Mouse (Mus musculus): ENCODE measurements around the gene Trip6. TPM values are rescaled to one million over a fixed set of nuclear protein-coding genes. Genes with fewer than 3 reads are reported as not detected.

The Trip6 gene
- polyA plus RNA-seq, 1 experiment = 0.54 TPM

DNA sequence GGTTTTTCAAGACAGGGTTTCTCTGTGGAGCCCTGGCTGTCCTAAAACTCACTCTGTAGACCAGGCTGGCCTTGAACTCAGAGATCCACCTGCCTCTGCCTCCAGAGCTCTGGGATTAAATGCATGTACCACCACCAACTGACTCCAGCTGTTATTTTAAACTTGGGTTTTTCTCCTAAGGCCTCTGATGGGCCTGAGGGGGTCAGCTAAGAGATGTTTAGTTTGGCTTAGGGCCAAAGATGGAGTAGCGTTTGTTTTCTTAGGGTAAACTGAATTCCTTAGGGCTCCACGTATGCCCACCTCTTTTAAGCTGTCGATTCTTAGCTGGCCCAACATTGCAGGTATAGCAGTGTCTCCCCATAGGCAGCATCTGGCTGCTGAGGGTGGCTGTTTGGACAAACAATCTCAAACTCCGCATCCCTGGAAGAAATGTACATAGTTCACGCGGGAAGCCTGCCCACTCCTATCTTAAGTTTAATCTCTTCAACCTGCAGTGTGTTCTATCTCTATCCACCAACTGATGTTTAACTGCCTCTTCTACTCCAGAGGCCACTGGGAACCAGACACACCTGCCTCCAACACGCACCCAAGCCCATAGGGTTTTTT lies 28.3 kb upstream of the Trip6 start:
- H3K36me3 ChIP-seq (ENCODE audit: control insufficient read depth) = no peaks in the 10 kb centered on the region
- no peak for TF ChIP-seq GATA1 (IDR thresholded peaks at IDR 0.05; ENCODE audit: low read length)
- no peak for TF ChIP-seq TAL1 (IDR thresholded peaks at IDR 0.05; ENCODE audit: low read length)
- no peak overlapping the region for H3K4me3 ChIP-seq (replicated peaks)
- peaks cover 25% of the 10 kb centered on the region for H3K4me1 ChIP-seq (ENCODE audit: control insufficient read depth)
- H3K9me3 ChIP-seq (ENCODE audit: control insufficient read depth, low read length) = no peaks in the 10 kb centered on the region
- H3K27me3 ChIP-seq (ENCODE audit: control insufficient read depth) = peaks cover 22% of the 10 kb centered on the region

DNA sequence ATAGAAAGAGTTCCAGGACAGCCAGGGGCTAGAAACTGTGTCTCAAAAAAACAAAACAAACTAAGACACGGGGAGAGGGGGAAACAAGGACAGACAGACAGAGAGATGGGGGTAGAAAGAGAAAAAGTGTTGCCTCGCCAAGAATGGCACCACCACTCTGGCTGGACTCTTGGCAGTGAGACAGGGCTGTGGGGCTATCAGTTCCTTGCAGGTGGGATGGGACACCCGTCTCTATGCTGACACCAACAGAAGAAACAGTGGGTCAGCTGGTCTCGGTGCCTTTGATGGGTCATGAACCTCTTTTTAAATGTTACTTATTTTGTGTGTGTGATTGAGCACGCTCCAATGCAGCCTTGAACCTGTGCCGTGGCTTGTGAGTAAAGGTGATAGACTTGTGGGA lies 26.0 kb upstream of the Trip6 start:
- no peak for TF ChIP-seq GATA1 (IDR thresholded peaks at IDR 0.05; ENCODE audit: low read length)
- TF ChIP-seq TAL1 (IDR thresholded peaks at IDR 0.05; ENCODE audit: low read length) = no peak
- H3K9me3 ChIP-seq (ENCODE audit: control insufficient read depth, low read length) = no peaks in the 10 kb centered on the region
- no peak overlapping the region for H3K4me3 ChIP-seq (replicated peaks)
- H3K4me1 ChIP-seq (ENCODE audit: control insufficient read depth) = peaks cover 33% of the 10 kb centered on the region
- no peaks in the 10 kb centered on the region for H3K36me3 ChIP-seq (ENCODE audit: control insufficient read depth)
- H3K27me3 ChIP-seq (ENCODE audit: control insufficient read depth) = peaks cover 19% of the 10 kb centered on the region

DNA sequence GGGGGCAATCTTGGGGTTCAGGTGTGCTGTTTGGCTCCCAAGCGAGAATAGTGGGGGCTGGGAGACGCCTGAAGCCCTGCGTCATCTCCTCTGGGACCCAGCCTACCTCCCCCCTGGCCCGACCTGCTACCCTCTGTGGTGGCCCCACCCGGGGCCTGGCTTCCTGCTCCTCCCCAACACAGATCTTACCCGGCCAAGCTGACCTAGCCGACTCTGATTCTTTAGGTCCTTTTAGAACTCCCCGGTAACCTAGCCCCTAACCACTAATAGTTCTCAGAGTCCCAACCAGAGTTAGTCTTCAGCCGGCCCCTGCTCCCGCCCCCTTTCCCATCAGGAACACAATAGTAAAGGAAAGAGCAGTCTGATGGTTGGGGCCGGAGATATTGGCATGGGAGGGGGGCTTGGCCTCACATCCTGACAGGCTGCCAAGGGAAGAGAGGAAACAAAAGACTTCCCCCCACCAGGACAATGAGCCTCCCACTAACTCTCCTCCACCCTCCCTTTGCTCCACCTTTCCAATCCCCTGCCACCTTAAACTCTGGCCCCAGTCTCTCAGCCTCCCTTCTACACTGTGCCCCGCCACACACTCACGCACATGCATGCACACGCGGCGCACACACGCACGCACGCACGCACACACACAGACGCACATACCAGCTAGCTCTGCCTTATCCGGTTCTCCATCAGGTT lies 25.2 kb upstream of the Trip6 start:
- TF ChIP-seq GATA1 (IDR thresholded peaks at IDR 0.05; ENCODE audit: low read length) (no peak), TAL1 (IDR thresholded peaks at IDR 0.05; ENCODE audit: low read length) (no peak; the same call in 2 of the 3 replicates)
- H3K4me1 ChIP-seq (ENCODE audit: control insufficient read depth) = peaks cover 33% of the 10 kb centered on the region
- no peaks in the 10 kb centered on the region for H3K36me3 ChIP-seq (ENCODE audit: control insufficient read depth)
- H3K4me3 ChIP-seq (replicated peaks) = peak overlapping the region; percentile 59
- H3K9me3 ChIP-seq (ENCODE audit: control insufficient read depth, low read length) = no peaks in the 10 kb centered on the region
- peaks cover 19% of the 10 kb centered on the region for H3K27me3 ChIP-seq (ENCODE audit: control insufficient read depth)

DNA sequence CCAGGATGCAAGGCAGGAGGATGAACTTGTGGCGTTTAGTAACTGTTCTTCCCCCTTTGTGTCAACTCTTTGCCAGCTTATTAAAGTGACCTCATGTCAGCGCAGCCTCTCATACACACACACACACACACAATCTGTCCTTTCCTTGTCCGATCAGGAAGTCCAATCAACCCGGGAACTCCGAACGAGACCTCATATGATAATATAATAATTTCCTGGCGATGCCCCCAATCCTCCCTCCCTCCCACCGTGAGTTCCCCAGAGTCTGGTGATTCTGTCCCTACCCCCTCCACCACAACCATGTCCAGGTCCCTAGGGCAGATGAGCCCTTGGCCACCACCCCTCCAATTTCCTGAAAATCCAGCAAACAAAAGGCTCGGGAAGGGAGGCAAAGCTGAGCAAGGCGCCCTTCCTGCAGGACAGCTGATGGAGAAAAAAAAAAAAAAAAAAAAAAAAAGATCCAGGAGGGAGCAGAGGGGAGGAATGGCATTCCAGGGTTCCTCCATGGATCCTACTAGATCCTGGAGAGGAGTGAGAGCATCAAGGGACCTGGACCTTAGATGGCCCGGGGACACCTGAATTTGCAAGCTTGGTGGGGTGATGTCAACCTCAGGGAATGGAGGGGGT lies 24.6 kb upstream of the Trip6 start:
- H3K9me3 ChIP-seq (ENCODE audit: control insufficient read depth, low read length) = no peaks in the 10 kb centered on the region

DNA sequence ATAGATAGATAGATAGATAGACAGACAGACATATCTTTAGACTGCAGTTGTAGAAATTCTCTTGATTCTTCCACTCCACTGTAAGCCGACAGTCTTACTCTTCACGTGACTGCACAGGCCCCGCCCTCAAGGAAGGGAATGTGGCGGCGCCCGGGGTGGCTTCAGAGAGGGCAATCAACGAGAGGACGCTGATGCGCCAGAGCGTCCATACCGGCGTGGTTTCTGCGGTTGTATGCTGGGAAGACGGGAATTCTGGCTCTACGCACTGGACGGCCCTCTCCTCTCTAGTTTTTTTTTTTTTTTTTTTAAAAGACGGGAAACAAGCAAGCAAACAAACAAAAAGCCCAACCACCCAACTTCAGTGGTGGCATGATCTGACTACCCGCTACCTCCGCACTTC lies 24.1 kb upstream of the Trip6 start:
- peak overlapping the region; percentile 59 for H3K4me3 ChIP-seq (replicated peaks)
- H3K27me3 ChIP-seq (ENCODE audit: control insufficient read depth) = peaks cover 19% of the 10 kb centered on the region
- no peaks in the 10 kb centered on the region for H3K9me3 ChIP-seq (ENCODE audit: control insufficient read depth, low read length)
- H3K4me1 ChIP-seq (ENCODE audit: control insufficient read depth) = peaks cover 43% of the 10 kb centered on the region
- H3K36me3 ChIP-seq (ENCODE audit: control insufficient read depth) = no peaks in the 10 kb centered on the region
- TF ChIP-seq GATA1 (IDR thresholded peaks at IDR 0.05; ENCODE audit: low read length) = no peak
- no peak for TF ChIP-seq TAL1 (IDR thresholded peaks at IDR 0.05; ENCODE audit: low read length)

More for the DNA sequence above, 24.6 kb upstream of the Trip6 start:
- Histone ChIP-seq H3K36me3 (ENCODE audit: control insufficient read depth) (no peaks in the 10 kb centered on the region), H3K27me3 (ENCODE audit: control insufficient read depth) (peaks cover 19% of the 10 kb centered on the region), H3K4me1 (ENCODE audit: control insufficient read depth) (peaks cover 38% of the 10 kb centered on the region), H3K4me3 (replicated peaks) (peak overlapping the region; percentile 59)
- TF ChIP-seq GATA1 (IDR thresholded peaks at IDR 0.05; ENCODE audit: low read length) (no peak), TAL1 (IDR thresholded peaks at IDR 0.05; ENCODE audit: low read length) (no peak; the same call in 2 of the 3 replicates)

DNA sequence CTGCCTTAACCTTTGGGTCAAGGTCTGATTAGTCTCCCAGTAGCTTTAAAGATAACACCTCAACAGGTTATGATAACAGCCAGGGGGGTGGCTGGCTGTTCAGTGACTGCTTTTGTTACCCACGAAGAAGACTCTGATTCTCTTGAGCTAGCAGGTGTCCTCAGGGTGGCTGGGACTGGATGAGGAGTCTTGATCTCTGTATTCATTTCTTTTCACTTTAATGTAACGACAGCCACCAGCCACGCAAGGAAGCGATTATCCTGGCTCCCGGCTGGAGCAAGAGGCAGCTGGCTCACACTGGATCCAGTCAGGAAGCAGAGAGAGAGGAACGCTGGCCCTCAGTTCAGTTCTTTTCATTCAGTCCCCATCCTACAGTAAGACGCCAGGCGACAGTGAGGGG lies 23.0 kb upstream of the Trip6 start:
- Histone ChIP-seq H3K27me3 (ENCODE audit: control insufficient read depth) (peaks cover 19% of the 10 kb centered on the region), H3K4me3 (replicated peaks) (no peak overlapping the region), H3K4me1 (ENCODE audit: control insufficient read depth) (peaks cover 49% of the 10 kb centered on the region), H3K36me3 (ENCODE audit: control insufficient read depth) (no peaks in the 10 kb centered on the region), H3K9me3 (ENCODE audit: control insufficient read depth, low read length) (no peaks in the 10 kb centered on the region)
- no peak for TF ChIP-seq GATA1 (IDR thresholded peaks at IDR 0.05; ENCODE audit: low read length)
- TF ChIP-seq TAL1 (IDR thresholded peaks at IDR 0.05; ENCODE audit: low read length) = no peak

DNA sequence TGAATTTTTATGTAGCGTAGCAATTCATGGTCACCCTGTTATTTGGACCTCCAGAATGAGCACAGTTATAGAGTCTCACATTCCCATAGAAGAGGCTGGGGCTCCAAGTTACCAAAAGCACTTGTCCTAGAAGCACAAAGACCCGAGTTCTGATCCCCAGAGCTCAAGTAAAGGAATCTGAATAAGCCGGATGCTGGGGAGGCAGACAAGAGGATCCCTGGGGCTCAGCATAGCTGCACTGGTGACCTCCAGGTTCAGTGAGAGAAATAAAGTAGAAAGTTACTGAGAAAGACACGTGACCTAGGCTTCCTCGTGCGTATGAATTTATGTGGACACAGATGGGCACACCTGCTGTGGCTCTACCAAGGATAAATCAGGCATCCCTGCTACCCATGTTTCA lies 20.9 kb upstream of the Trip6 start:
- Histone ChIP-seq H3K4me1 (ENCODE audit: control insufficient read depth) (peaks cover 48% of the 10 kb centered on the region), H3K9me3 (ENCODE audit: control insufficient read depth, low read length) (no peaks in the 10 kb centered on the region), H3K36me3 (ENCODE audit: control insufficient read depth) (no peaks in the 10 kb centered on the region), H3K4me3 (replicated peaks) (no peak overlapping the region), H3K27me3 (ENCODE audit: control insufficient read depth) (peaks cover 16% of the 10 kb centered on the region)
- TF ChIP-seq TAL1 (IDR thresholded peaks at IDR 0.05; ENCODE audit: low read length) (no peak), GATA1 (IDR thresholded peaks at IDR 0.05; ENCODE audit: low read length) (no peak)

DNA sequence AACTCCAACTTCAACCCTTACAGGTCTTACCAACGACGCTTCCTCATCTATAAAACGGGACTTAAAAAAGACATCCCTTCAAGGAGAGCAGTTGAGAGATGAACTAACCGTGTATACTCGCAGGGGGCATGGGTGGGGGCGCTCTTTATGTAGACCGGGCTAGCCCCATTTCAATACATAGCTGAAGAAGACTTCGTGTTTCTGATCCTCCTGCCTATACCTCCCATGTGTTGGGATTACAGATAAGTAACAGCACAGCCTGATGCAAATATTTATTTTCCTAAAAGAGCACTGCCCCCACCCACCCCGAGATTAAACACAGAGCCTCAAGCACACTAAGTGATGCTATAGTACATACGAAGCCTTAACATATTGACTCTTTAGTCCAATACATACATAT lies 20.1 kb upstream of the Trip6 start:
- Histone ChIP-seq H3K4me1 (ENCODE audit: control insufficient read depth) (peaks cover 43% of the 10 kb centered on the region), H3K27me3 (ENCODE audit: control insufficient read depth) (peaks cover 9% of the 10 kb centered on the region), H3K4me3 (replicated peaks) (no peak overlapping the region), H3K9me3 (ENCODE audit: control insufficient read depth, low read length) (no peaks in the 10 kb centered on the region), H3K36me3 (ENCODE audit: control insufficient read depth) (no peaks in the 10 kb centered on the region)
- TF ChIP-seq GATA1 (IDR thresholded peaks at IDR 0.05; ENCODE audit: low read length) (no peak), TAL1 (IDR thresholded peaks at IDR 0.05; ENCODE audit: low read length) (no peak)

DNA sequence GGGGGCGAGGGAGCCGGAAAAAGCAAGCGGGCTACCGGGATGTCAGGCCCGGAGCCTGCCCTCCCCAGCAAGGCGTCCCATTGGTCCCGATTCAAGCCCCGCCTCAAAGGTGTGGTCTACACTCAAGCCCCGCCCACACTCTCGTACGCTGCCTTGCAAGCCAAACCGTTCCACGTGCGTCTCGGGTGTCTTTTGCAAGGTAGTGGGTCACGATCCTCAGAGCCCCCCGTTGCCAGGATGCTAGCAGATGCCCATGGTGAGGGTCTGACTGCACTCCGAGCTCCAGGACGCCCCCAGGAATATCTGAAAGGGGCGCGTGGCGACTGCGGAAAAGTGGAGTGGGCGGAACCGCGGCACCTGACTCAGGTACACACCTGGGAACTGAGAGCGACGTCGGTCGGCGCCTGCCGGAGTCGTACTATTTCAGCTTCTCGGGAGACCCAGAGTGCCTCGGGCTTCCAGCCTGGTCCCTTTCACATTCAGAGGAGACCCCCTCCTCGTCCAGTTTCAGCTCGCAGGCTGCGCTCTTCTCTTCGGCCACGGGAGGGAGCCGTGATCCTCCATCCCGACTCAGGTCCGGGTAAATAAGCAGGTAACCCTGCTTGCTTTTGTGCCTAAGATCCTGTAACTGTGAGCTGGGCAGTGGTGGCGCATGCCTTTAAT lies 19.4 kb upstream of the Trip6 start, which contains the start of gene Slc12a9:
Gene Slc12a9 (minus strand): TSS at position 86 of the 663 bp plus-strand sequence.
- Histone ChIP-seq H3K9me3 (ENCODE audit: control insufficient read depth, low read length) (no peaks in the 10 kb centered on the region), H3K36me3 (ENCODE audit: control insufficient read depth) (no peaks in the 10 kb centered on the region), H3K4me3 (replicated peaks) (peak within 1 kb of the TSS; percentile 66), H3K27me3 (ENCODE audit: control insufficient read depth) (peaks cover 2% of the 10 kb centered on the region), H3K4me1 (ENCODE audit: control insufficient read depth) (peaks cover 36% of the 10 kb centered on the region)
- TF ChIP-seq GATA1 (IDR thresholded peaks at IDR 0.05; ENCODE audit: low read length) (no peak), TAL1 (IDR thresholded peaks at IDR 0.05; ENCODE audit: low read length) (no peak)
